Mouse (Mus musculus) hindbrain, embryonic 14.5 days (tissue): ENCODE data around the gene A130010J15Rik. TPM values are rescaled to one million over a fixed set of nuclear protein-coding genes. Genes with fewer than 3 reads are reported as not detected.

Experiments used
- ATAC-seq: fragments of 200-750 bp; cut with Nextera tagmentation; 2 replicates; pipeline ENCODE4 v1.8.0; 2017; ENCODE audit warnings: moderate number of reproducible peaks, mild to moderate bottlenecking, moderate TSS enrichment, moderate library complexity; ENCODE audit not compliant: low FRiP score
- DNase-seq: peaks from one replicate; pipeline ENCODE4 v3.0.0-alpha.2; 2015; ENCODE audit warnings: low spot score
- H3K27ac ChIP-seq: fragments of 300-500 bp; sonication (generic); 2 replicates; pipeline ENCODE4 v1.5.1; 2014; ENCODE audit warnings: mild to moderate bottlenecking, moderate library complexity
- H3K27me3 ChIP-seq: fragments of 300-500 bp; sonication (generic); 2 replicates; pipeline ENCODE4 v1.6.1; 2014; ENCODE audit warnings: mild to moderate bottlenecking, low read length, mixed read lengths; ENCODE audit not compliant: control insufficient read depth, insufficient read depth
- H3K36me3 ChIP-seq: fragments of 300-500 bp; sonication (generic); replicated peaks from 2 replicates; pipeline ENCODE4 v1.6.1; 2014; ENCODE audit not compliant: control insufficient read depth, insufficient read depth
- H3K4me1 ChIP-seq: fragments of 300-500 bp; sonication (generic); replicated peaks from 2 replicates; pipeline ENCODE4 v1.6.1; 2014; ENCODE audit warnings: antibody characterized with exemption, low read length, mixed read lengths; ENCODE audit not compliant: control insufficient read depth, insufficient read depth
- H3K4me2 ChIP-seq: fragments of 300-500 bp; sonication (generic); replicated peaks from 2 replicates; pipeline ENCODE4 v1.6.1; 2014; ENCODE audit warnings: mild to moderate bottlenecking, moderate library complexity
- H3K4me3 ChIP-seq: fragments of 300-500 bp; sonication (generic); replicated peaks from 2 replicates; pipeline ENCODE4 v1.5.1; 2014; ENCODE audit warnings: mild to moderate bottlenecking, low read length
- H3K9ac ChIP-seq: fragments of 300-500 bp; sonication (generic); 2 replicates; pipeline ENCODE4 v1.6.1; 2014
- H3K9me3 ChIP-seq: fragments of 300-500 bp; sonication (generic); 2 replicates; pipeline ENCODE4 v1.6.1; 2016; ENCODE audit warnings: low read length; ENCODE audit not compliant: control insufficient read depth
- WGBS: fragments of 180-500 bp; shearing (Covaris S2); extraction: QIAGEN DNeasy Blood & Tissue Kit; methylation state at CpG from one replicate; pipeline ENCODE4 v1.1.7; 2014; 5-methylcytosine and 5-hydroxymethylcytosine counted together
- polyA plus RNA-seq: library from polyadenylated mRNA; unstranded; fragments of >200 nt; fragmentation: Nextera tagmentation; extraction: Ambion mirVana; gene quantifications from 2 replicates; pipeline ENCODE4 v1.2.1, GENCODE M21; 2014

A130010J15Rik gene
- polyA plus RNA-seq, 1 experiment from 2014 or later: 11.4 TPM

DNA sequence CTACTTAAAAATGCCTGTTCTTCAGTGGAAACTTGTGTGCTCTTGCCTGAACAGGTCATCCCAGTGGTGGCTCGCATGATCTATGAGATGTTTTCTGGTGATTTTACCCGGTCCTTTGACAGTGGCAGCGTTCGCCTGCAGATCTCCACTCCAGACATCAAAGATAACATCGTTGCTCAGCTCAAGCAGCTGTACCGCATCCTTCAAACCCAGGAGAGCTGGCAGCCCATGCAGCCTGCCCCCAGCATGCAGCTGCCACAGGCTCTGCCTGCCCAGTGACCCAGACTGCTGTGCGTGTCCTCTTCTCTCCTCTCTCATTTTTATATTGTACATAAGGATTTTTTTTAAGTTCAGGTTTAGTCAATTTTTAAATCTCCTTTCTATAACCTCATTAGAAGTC lies 1.4 kb downstream of the A130010J15Rik start:
- Histone ChIP-seq H3K4me1 (peaks cover 17% of the 10 kb centered on the region), H3K27ac (no peak overlapping the region), H3K9me3 (no peaks in the 10 kb centered on the region), H3K36me3 (no peaks in the 10 kb centered on the region), H3K4me3 (no peak overlapping the region), H3K27me3 (no peaks in the 10 kb centered on the region), H3K9ac (no peak overlapping the region), H3K4me2 (no peak overlapping the region)
- DNase-seq (no peak), ATAC-seq (no peak)
- 86% methylated on average over 7 of the region's 7 CpGs for WGBS

DNA sequence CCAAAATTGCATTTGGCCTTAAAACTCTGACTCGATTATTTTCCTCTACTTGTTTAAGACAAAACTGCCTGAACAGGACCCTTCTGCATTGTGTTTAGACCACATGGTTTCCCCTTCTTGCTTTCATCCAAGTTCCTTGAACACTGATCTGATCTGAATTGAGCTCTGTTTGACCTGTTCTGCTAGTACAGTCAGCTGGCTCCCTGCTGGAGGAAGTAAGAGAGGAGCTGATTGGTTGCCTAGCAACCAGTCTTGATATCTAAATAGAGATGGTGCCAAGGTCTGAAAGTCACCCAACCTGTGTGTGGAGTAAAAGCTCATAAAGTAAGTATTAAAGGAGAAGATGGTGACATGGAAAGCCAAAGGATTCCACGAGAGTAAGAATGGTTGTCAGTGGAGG lies 2.0 kb downstream of the A130010J15Rik start:
- Histone ChIP-seq H3K36me3 (no peaks in the 10 kb centered on the region), H3K4me3 (no peak overlapping the region), H3K27ac (no peak overlapping the region), H3K27me3 (no peaks in the 10 kb centered on the region), H3K9me3 (no peaks in the 10 kb centered on the region), H3K4me2 (no peak overlapping the region), H3K9ac (no peak overlapping the region), H3K4me1 (peaks cover 20% of the 10 kb centered on the region)
- no peak for ATAC-seq
- 77% methylated on average over 2 of the region's 2 CpGs for WGBS
- DNase-seq: peak; percentile 55

DNA sequence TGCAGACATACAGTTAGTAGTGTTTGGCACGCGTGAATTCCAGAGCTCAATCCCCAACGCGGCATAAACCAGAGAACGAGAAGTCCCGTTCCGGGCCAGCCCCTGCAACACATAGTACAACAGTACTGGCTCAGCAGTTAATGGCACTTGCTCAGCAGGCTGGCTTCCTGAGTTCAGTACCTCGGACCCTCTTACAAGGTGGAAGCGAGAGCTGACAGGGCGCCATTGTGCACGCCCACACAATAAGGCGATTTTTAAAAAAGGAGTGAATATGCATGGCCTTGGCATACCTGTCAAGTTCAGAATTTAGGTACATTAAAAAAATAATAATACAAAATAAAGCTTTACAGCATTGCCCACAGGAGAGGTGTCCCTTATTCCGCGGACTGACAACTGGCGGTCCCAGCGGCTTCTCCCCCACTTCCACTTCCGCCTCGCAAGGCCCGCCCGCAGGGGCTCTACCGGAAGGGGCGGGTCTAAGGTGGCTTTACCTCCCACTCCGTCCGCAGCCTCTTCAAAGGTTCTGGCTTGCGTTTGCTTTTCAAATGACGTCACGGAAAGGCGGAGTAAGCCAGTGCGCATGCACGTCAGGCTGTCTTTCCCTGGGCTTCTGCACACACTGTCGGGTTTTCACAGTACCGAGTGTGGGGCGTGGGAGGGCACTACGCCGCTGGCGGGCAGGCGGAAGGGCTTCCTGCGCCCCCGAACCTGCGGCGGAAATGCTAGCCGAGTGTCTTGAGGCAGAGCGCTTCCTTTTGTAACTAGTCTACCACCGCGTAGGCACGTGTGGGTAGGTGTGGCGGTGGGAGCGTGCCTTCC lies 5.4 kb downstream of the A130010J15Rik start:
- no peaks in the 10 kb centered on the region for H3K27me3 ChIP-seq
- peaks cover 20% of the 10 kb centered on the region for H3K4me1 ChIP-seq
- peak overlapping the region; percentile 89 for H3K4me3 ChIP-seq
- DNase-seq: peak; percentile 99
- peak overlapping the region; percentile 91 for H3K27ac ChIP-seq
- H3K4me2 ChIP-seq: peak overlapping the region; percentile 93
- H3K9ac ChIP-seq: peak overlapping the region; percentile 92
- WGBS: 1% methylated on average over 48 of the region's 48 CpGs
- peak; percentile 99 for ATAC-seq
- H3K36me3 ChIP-seq: no peaks in the 10 kb centered on the region
- no peaks in the 10 kb centered on the region for H3K9me3 ChIP-seq

DNA sequence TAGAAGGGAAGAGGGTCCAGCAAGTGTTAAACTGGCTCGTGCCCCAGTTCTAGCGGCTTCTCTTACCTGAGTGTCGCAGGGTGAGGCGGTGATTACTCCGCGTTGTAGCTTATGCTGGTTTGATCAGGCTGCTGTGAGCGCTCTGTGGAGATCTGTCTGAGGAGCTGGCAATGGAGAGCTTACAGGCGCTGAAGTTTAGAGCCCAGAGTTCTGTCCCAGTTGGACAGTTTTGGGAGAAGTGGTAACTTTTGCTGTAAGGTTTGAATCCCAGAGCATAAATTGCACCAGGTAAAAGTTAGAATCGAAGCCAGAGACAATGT lies 5.9 kb downstream of the A130010J15Rik start:
- Histone ChIP-seq H3K9me3 (no peaks in the 10 kb centered on the region), H3K9ac (peak overlapping the region; percentile 92), H3K4me1 (peaks cover 20% of the 10 kb centered on the region), H3K27me3 (no peaks in the 10 kb centered on the region), H3K27ac (peak overlapping the region; percentile 91), H3K4me2 (peak overlapping the region; percentile 93), H3K4me3 (peak overlapping the region; percentile 89), H3K36me3 (no peaks in the 10 kb centered on the region)
- WGBS: 22% methylated on average over 9 of the region's 9 CpGs
- ATAC-seq (no peak), DNase-seq (no peak)

DNA sequence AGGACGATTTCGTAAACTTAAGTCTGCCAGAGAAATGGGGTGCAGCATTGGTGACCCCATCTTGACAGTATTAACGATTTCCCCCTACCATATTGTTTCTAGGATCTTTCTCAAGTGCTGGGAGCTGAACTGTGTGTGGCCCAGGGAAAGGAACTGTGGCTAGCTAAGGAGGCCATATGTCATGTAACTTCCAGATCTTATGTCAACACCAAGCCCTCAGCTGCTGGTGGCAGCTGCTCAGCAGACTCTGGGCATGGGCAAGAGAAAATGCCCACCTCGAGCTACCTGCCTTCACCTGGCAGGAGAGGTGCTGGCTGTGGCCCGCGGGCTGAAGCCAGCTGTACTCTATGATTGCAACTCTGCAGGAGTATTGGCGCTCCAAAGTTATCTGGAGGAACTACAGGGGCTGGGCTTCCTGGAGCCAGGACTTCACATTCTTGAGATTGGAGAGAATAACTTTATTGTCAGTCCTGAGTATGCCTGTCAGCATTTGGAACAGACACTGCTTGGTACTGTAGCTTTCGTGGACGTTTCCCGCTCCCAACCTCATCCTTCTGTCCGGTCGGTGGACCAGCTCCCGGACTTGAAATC lies 6.4 kb downstream of the A130010J15Rik start:
- peaks cover 20% of the 10 kb centered on the region for H3K4me1 ChIP-seq
- no peaks in the 10 kb centered on the region for H3K27me3 ChIP-seq
- H3K4me3 ChIP-seq: peak overlapping the region; percentile 89
- no peak overlapping the region for H3K27ac ChIP-seq
- H3K9ac ChIP-seq: peak overlapping the region; percentile 92
- H3K36me3 ChIP-seq: no peaks in the 10 kb centered on the region
- no peak for ATAC-seq
- no peak for DNase-seq
- H3K9me3 ChIP-seq: no peaks in the 10 kb centered on the region
- WGBS: 95% methylated on average over 13 of the region's 13 CpGs
- peak overlapping the region; percentile 93 for H3K4me2 ChIP-seq

DNA sequence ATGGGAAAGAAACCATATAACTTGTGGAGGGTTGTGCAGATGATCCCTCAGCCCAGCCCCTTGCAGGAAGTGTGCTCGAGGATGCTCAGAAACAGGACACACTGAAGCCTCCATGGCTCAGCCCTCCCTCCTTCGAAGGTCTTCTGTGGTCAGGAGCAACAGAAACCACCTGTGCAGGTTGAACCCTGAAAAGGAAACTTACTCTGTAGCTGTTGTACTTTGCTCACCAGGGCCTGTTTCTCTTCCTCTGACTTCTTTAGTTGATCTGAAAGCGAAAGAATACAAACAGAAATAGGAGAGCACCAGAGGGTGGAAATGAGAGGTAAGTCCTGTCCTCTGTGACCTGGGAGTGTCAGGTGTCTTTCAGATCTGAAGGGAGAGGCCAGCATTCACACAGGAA lies 13.3 kb downstream of the A130010J15Rik start:
- Histone ChIP-seq H3K9ac (no peak overlapping the region), H3K4me1 (no peaks in the 10 kb centered on the region), H3K36me3 (no peaks in the 10 kb centered on the region), H3K4me2 (no peak overlapping the region), H3K27ac (no peak overlapping the region), H3K4me3 (no peak overlapping the region), H3K27me3 (no peaks in the 10 kb centered on the region), H3K9me3 (no peaks in the 10 kb centered on the region)
- WGBS: 84% methylated on average over 3 of the region's 3 CpGs
- DNase-seq (no peak), ATAC-seq (no peak)

DNA sequence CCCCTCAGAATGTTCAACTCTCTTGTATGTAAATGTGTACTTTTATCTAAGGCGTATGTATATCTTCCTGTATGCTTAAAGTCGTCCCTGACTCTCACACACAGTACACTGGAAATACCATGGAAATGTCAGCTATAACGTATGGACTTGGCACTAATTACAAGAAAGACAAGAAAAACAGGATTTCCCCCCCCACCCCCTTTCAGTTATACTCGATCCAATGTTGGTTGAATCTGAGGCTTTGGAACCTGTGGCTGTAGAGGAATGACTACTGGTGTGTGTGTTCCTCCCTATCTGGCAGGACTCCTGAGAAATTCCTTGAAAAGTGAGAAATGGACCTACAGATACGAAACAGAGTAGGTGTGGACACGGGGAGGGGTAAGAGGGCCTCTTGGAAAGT lies 20.4 kb downstream of the A130010J15Rik start:
- 84% methylated on average over 6 of the region's 6 CpGs for WGBS
- Histone ChIP-seq H3K4me3 (no peak overlapping the region), H3K9me3 (no peaks in the 10 kb centered on the region), H3K4me1 (no peaks in the 10 kb centered on the region), H3K4me2 (no peak overlapping the region), H3K27me3 (no peaks in the 10 kb centered on the region), H3K9ac (no peak overlapping the region), H3K27ac (no peak overlapping the region), H3K36me3 (no peaks in the 10 kb centered on the region)
- no peak for DNase-seq
- ATAC-seq: no peak

DNA sequence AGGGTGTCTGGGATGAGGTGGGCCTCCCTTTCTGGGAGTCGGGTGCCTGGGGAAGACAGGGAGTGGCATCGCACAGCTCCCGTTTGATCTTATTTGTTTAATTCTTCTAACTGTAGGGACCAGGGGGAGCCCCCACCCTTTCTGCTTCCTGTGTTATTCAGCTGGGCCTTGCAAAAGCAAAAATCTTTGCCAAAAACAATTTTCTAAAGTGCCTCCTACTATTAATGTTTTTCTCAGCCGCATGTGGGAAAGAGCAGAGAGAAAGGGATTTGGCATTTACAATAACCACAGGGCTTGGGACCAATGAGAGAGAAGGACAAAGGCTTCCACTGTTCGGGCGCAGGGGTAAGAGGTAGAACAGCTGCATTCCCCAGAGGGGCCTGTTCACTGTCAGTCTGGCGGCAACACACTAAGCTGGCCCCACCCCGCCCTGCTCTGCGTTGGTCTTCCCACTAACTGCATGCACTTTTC lies 21.3 kb downstream of the A130010J15Rik start:
- Histone ChIP-seq H3K36me3 (no peaks in the 10 kb centered on the region), H3K9ac (no peak overlapping the region), H3K4me1 (no peaks in the 10 kb centered on the region), H3K4me3 (no peak overlapping the region), H3K9me3 (no peaks in the 10 kb centered on the region), H3K4me2 (no peak overlapping the region), H3K27ac (peak overlapping the region; percentile 57; the same call in 1 of the 2 replicates), H3K27me3 (no peaks in the 10 kb centered on the region)
- WGBS: 40% methylated on average over 9 of the region's 9 CpGs
- peak; percentile 46 for DNase-seq
- peak; percentile 74 for ATAC-seq

DNA sequence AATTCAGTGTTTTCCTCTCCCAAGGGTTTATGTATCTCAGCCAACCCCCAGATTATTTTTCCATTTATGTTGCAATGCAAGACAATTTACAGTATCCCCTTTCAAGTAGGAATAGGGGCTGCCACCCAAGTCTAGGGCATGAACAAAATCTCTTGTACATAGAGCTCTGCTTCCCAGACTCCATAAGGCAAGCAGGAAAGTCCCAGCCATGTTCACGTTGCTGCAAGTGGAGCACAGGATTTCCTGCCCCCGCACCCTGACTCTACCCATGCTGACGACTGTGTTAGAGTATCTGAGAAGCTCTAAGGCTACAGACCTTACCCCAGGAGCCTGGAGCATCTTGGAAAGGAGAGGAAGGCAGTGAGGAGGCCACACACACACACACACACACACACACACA lies 21.9 kb downstream of the A130010J15Rik start:
- H3K9ac ChIP-seq: no peak overlapping the region
- no peak overlapping the region for H3K4me2 ChIP-seq
- no peaks in the 10 kb centered on the region for H3K27me3 ChIP-seq
- WGBS: 74% methylated on average over 3 of the region's 3 CpGs
- no peaks in the 10 kb centered on the region for H3K9me3 ChIP-seq
- H3K4me3 ChIP-seq: no peak overlapping the region
- ATAC-seq (no peak), DNase-seq (no peak)
- H3K36me3 ChIP-seq: no peaks in the 10 kb centered on the region
- H3K27ac ChIP-seq: peak overlapping the region; percentile 57
- H3K4me1 ChIP-seq: no peaks in the 10 kb centered on the region
